Mouse (Mus musculus) ZHBTc4 (cell line): ENCODE measurements around the gene Sptssb.

ENCODE experiments used
- DNase-seq: peaks from one replicate; pipeline ENCODE4 v3.0.0-alpha.2; 2011; ENCODE audit warnings: low read depth, low spot score

Sptssb gene

GRCm38 (mm10) chr3:69859858-69860588, at the start of gene Sptssb:
Gene Sptssb, minus strand, starts transcription at chr3:69859940.
- peak; percentile 38 for DNase-seq

- peak; percentile 45 for DNase-seq
Observed at GRCm38 (mm10) chr3:69908074-69908473, 48.3 kb upstream of the Sptssb start.

- no peak for DNase-seq
Observed at GRCm38 (mm10) chr3:69907564-69907963, 47.8 kb upstream of the Sptssb start.

GRCm38 (mm10) chr3:69902787-69903477, 43.2 kb upstream of the Sptssb start:
- no peak for DNase-seq

- no peak for DNase-seq
Observed at GRCm38 (mm10) chr3:69902382-69902781, 42.6 kb upstream of the Sptssb start.

- DNase-seq, result no peak
Observed at GRCm38 (mm10) chr3:69901874-69902381, 42.2 kb upstream of the Sptssb start.

GRCm38 (mm10) chr3:69900335-69900734, 40.6 kb upstream of the Sptssb start:
- no peak for DNase-seq

GRCm38 (mm10) chr3:69897917-69898594, 38.3 kb upstream of the Sptssb start:
- DNase-seq, result peak; percentile 51

GRCm38 (mm10) chr3:69895516-69895915, 35.8 kb upstream of the Sptssb start:
- DNase-seq, result no peak

- DNase-seq, result no peak
Observed at GRCm38 (mm10) chr3:69892187-69893094, 32.7 kb upstream of the Sptssb start.

GRCm38 (mm10) chr3:69885866-69886265, 26.1 kb upstream of the Sptssb start:
- DNase-seq, result no peak

GRCm38 (mm10) chr3:69883710-69884109, 24.0 kb upstream of the Sptssb start:
- DNase-seq, result no peak

GRCm38 (mm10) chr3:69877538-69877937, 17.8 kb upstream of the Sptssb start:
- DNase-seq, result no peak

GRCm38 (mm10) chr3:69874721-69875120, 15.0 kb upstream of the Sptssb start:
- no peak for DNase-seq

- DNase-seq, result no peak
Observed at GRCm38 (mm10) chr3:69872661-69873327, 13.1 kb upstream of the Sptssb start.

- DNase-seq, result no peak
Observed at GRCm38 (mm10) chr3:69871174-69871573, 11.4 kb upstream of the Sptssb start.

- DNase-seq, result no peak
Observed at GRCm38 (mm10) chr3:69869702-69870101, 10.0 kb upstream of the Sptssb start.

- DNase-seq, result no peak
Observed at GRCm38 (mm10) chr3:69861789-69862395, 2.2 kb upstream of the Sptssb start.

GRCm38 (mm10) chr3:69860589-69861521, 1.1 kb upstream of the Sptssb start:
- DNase-seq, result peak; percentile 73
